Mouse (Mus musculus): ENCODE results near the gene Scml4. TPM values are rescaled to one million over a fixed set of nuclear protein-coding genes. Genes with fewer than 3 reads are reported as not detected.

The Scml4 gene
- polyA plus RNA-seq, 1 experiment from 2014 or later = 9.3 TPM

- Histone ChIP-seq H3K4me1 (replicated peaks; ENCODE audit: control insufficient read depth, insufficient read depth, low read length) (no peaks in the 10 kb centered on the region), H3K9me3 (ENCODE audit: control insufficient read depth, low read length) (no peaks in the 10 kb centered on the region), H3K4me3 (replicated peaks; ENCODE audit: low read length) (no peak overlapping the region), H3K27ac (no peak overlapping the region), H3K27me3 (ENCODE audit: control insufficient read depth, insufficient read depth, low read length) (no peaks in the 10 kb centered on the region), H3K9ac (no peak overlapping the region), H3K36me3 (replicated peaks; ENCODE audit: control insufficient read depth, insufficient read depth) (no peaks in the 10 kb centered on the region), H3K4me2 (replicated peaks) (no peak overlapping the region)
- no peak for DNase-seq (ENCODE audit: low spot score)
- no peak for ATAC-seq (ENCODE audit: low FRiP score)
- WGBS = 42% methylated on average over 4 of the region's 4 CpGs
Measured at GRCm38 (mm10) chr10:42892250-42892649, 32.1 kb downstream of the Scml4 start.

GRCm38 (mm10) chr10:42892987-42893386 lies 32.8 kb downstream of the Scml4 start:
- H3K4me3 ChIP-seq (replicated peaks; ENCODE audit: low read length) = no peak overlapping the region

GRCm38 (mm10) chr10:42893857-42894256 lies 33.7 kb downstream of the Scml4 start:
- H3K9ac ChIP-seq = no peak overlapping the region
- no peak for DNase-seq (ENCODE audit: low spot score)
- WGBS = 74% methylated on average over 8 of the region's 8 CpGs
- no peaks in the 10 kb centered on the region for H3K36me3 ChIP-seq (replicated peaks; ENCODE audit: control insufficient read depth, insufficient read depth)
- ATAC-seq (ENCODE audit: low FRiP score) = no peak
- no peaks in the 10 kb centered on the region for H3K4me1 ChIP-seq (replicated peaks; ENCODE audit: control insufficient read depth, insufficient read depth, low read length)
- H3K27me3 ChIP-seq (ENCODE audit: control insufficient read depth, insufficient read depth, low read length) = no peaks in the 10 kb centered on the region
- no peaks in the 10 kb centered on the region for H3K9me3 ChIP-seq (ENCODE audit: control insufficient read depth, low read length)
- H3K4me3 ChIP-seq (replicated peaks; ENCODE audit: low read length) = no peak overlapping the region
- H3K4me2 ChIP-seq (replicated peaks) = no peak overlapping the region
- H3K27ac ChIP-seq = no peak overlapping the region

More at GRCm38 (mm10) chr10:42892987-42893386, 32.8 kb downstream of the Scml4 start:
- Histone ChIP-seq H3K4me1 (replicated peaks; ENCODE audit: control insufficient read depth, insufficient read depth, low read length) (no peaks in the 10 kb centered on the region), H3K36me3 (replicated peaks; ENCODE audit: control insufficient read depth, insufficient read depth) (no peaks in the 10 kb centered on the region), H3K27ac (no peak overlapping the region), H3K27me3 (ENCODE audit: control insufficient read depth, insufficient read depth, low read length) (no peaks in the 10 kb centered on the region), H3K4me2 (replicated peaks) (no peak overlapping the region), H3K9ac (no peak overlapping the region), H3K9me3 (ENCODE audit: control insufficient read depth, low read length) (no peaks in the 10 kb centered on the region)
- 80% methylated on average over 4 of the region's 4 CpGs for WGBS
- DNase-seq (ENCODE audit: low spot score) (no peak), ATAC-seq (ENCODE audit: low FRiP score) (no peak)

- no peak overlapping the region for H3K4me2 ChIP-seq (replicated peaks)
- H3K27me3 ChIP-seq (ENCODE audit: control insufficient read depth, insufficient read depth, low read length) = no peaks in the 10 kb centered on the region
- WGBS = 18% methylated on average over 3 of the region's 3 CpGs
- no peak overlapping the region for H3K9ac ChIP-seq
- ATAC-seq (ENCODE audit: low FRiP score) (no peak), DNase-seq (ENCODE audit: low spot score) (no peak)
- no peaks in the 10 kb centered on the region for H3K36me3 ChIP-seq (replicated peaks; ENCODE audit: control insufficient read depth, insufficient read depth)
- H3K9me3 ChIP-seq (ENCODE audit: control insufficient read depth, low read length) = no peaks in the 10 kb centered on the region
- no peaks in the 10 kb centered on the region for H3K4me1 ChIP-seq (replicated peaks; ENCODE audit: control insufficient read depth, insufficient read depth, low read length)
- no peak overlapping the region for H3K27ac ChIP-seq
- no peak overlapping the region for H3K4me3 ChIP-seq (replicated peaks; ENCODE audit: low read length)
Measured at GRCm38 (mm10) chr10:42894263-42894662, 34.1 kb downstream of the Scml4 start.

GRCm38 (mm10) chr10:42894696-42895095 lies 34.5 kb downstream of the Scml4 start:
- no peak for DNase-seq (ENCODE audit: low spot score)
- Histone ChIP-seq H3K4me3 (replicated peaks; ENCODE audit: low read length) (no peak overlapping the region), H3K4me1 (replicated peaks; ENCODE audit: control insufficient read depth, insufficient read depth, low read length) (no peaks in the 10 kb centered on the region), H3K27ac (no peak overlapping the region), H3K9me3 (ENCODE audit: control insufficient read depth, low read length) (no peaks in the 10 kb centered on the region), H3K36me3 (replicated peaks; ENCODE audit: control insufficient read depth, insufficient read depth) (no peaks in the 10 kb centered on the region), H3K9ac (no peak overlapping the region), H3K4me2 (replicated peaks) (no peak overlapping the region), H3K27me3 (ENCODE audit: control insufficient read depth, insufficient read depth, low read length) (no peaks in the 10 kb centered on the region)
- WGBS = 81% methylated on average over 7 of the region's 7 CpGs
- no peak for ATAC-seq (ENCODE audit: low FRiP score)

- no peak overlapping the region for H3K27ac ChIP-seq
- no peak overlapping the region for H3K4me2 ChIP-seq (replicated peaks)
- H3K27me3 ChIP-seq (ENCODE audit: control insufficient read depth, insufficient read depth, low read length) = no peaks in the 10 kb centered on the region
- H3K9me3 ChIP-seq (ENCODE audit: control insufficient read depth, low read length) = no peaks in the 10 kb centered on the region
- 87% methylated on average over 3 of the region's 3 CpGs for WGBS
- H3K4me1 ChIP-seq (replicated peaks; ENCODE audit: control insufficient read depth, insufficient read depth, low read length) = no peaks in the 10 kb centered on the region
- ATAC-seq (ENCODE audit: low FRiP score) = no peak
- no peak for DNase-seq (ENCODE audit: low spot score)
- no peak overlapping the region for H3K9ac ChIP-seq
- no peak overlapping the region for H3K4me3 ChIP-seq (replicated peaks; ENCODE audit: low read length)
- H3K36me3 ChIP-seq (replicated peaks; ENCODE audit: control insufficient read depth, insufficient read depth) = no peaks in the 10 kb centered on the region
Measured at GRCm38 (mm10) chr10:42896621-42897020, 36.5 kb downstream of the Scml4 start.

- H3K4me2 ChIP-seq (replicated peaks) = no peak overlapping the region
- H3K27me3 ChIP-seq (ENCODE audit: control insufficient read depth, insufficient read depth, low read length) = no peaks in the 10 kb centered on the region
- no peak overlapping the region for H3K4me3 ChIP-seq (replicated peaks; ENCODE audit: low read length)
- no peaks in the 10 kb centered on the region for H3K9me3 ChIP-seq (ENCODE audit: control insufficient read depth, low read length)
- H3K27ac ChIP-seq = no peak overlapping the region
- H3K9ac ChIP-seq = no peak overlapping the region
- no peaks in the 10 kb centered on the region for H3K36me3 ChIP-seq (replicated peaks; ENCODE audit: control insufficient read depth, insufficient read depth)
- H3K4me1 ChIP-seq (replicated peaks; ENCODE audit: control insufficient read depth, insufficient read depth, low read length) = no peaks in the 10 kb centered on the region
- ATAC-seq (ENCODE audit: low FRiP score) = no peak
- DNase-seq (ENCODE audit: low spot score) = no peak
- WGBS = 92% methylated on average over 4 of the region's 4 CpGs
Measured at GRCm38 (mm10) chr10:42897166-42897565, 37.0 kb downstream of the Scml4 start.

- H3K4me3 ChIP-seq (replicated peaks; ENCODE audit: low read length) = no peak overlapping the region
- no peaks in the 10 kb centered on the region for H3K9me3 ChIP-seq (ENCODE audit: control insufficient read depth, low read length)
- DNase-seq (ENCODE audit: low spot score) (no peak), ATAC-seq (ENCODE audit: low FRiP score) (no peak)
- no peaks in the 10 kb centered on the region for H3K27me3 ChIP-seq (ENCODE audit: control insufficient read depth, insufficient read depth, low read length)
- no peaks in the 10 kb centered on the region for H3K4me1 ChIP-seq (replicated peaks; ENCODE audit: control insufficient read depth, insufficient read depth, low read length)
- H3K9ac ChIP-seq = no peak overlapping the region
- no peaks in the 10 kb centered on the region for H3K36me3 ChIP-seq (replicated peaks; ENCODE audit: control insufficient read depth, insufficient read depth)
- no peak overlapping the region for H3K27ac ChIP-seq
- H3K4me2 ChIP-seq (replicated peaks) = no peak overlapping the region
- 85% methylated on average over 5 of the region's 5 CpGs for WGBS
Measured at GRCm38 (mm10) chr10:42897632-42898031, 37.5 kb downstream of the Scml4 start.

GRCm38 (mm10) chr10:42901361-42901760 lies 41.2 kb downstream of the Scml4 start:
- H3K27ac ChIP-seq = no peak overlapping the region
- ATAC-seq (ENCODE audit: low FRiP score) (no peak), DNase-seq (ENCODE audit: low spot score) (no peak)
- no peak overlapping the region for H3K9ac ChIP-seq
- H3K4me1 ChIP-seq (replicated peaks; ENCODE audit: control insufficient read depth, insufficient read depth, low read length) = no peaks in the 10 kb centered on the region
- no peak overlapping the region for H3K4me2 ChIP-seq (replicated peaks)
- H3K4me3 ChIP-seq (replicated peaks; ENCODE audit: low read length) = no peak overlapping the region
- H3K27me3 ChIP-seq (ENCODE audit: control insufficient read depth, insufficient read depth, low read length) = no peaks in the 10 kb centered on the region
- no peaks in the 10 kb centered on the region for H3K36me3 ChIP-seq (replicated peaks; ENCODE audit: control insufficient read depth, insufficient read depth)
- 69% methylated on average over 4 of the region's 4 CpGs for WGBS
- 0 out of 2 replicates have a peak, but pooled peaks cover 6% of the 10 kb centered on the region for H3K9me3 ChIP-seq (ENCODE audit: control insufficient read depth, low read length)

GRCm38 (mm10) chr10:42903054-42903453 lies 42.9 kb downstream of the Scml4 start:
- ATAC-seq (ENCODE audit: low FRiP score) (no peak), DNase-seq (ENCODE audit: low spot score) (no peak)
- Histone ChIP-seq H3K4me3 (replicated peaks; ENCODE audit: low read length) (no peak overlapping the region), H3K9ac (no peak overlapping the region), H3K4me1 (replicated peaks; ENCODE audit: control insufficient read depth, insufficient read depth, low read length) (no peaks in the 10 kb centered on the region), H3K9me3 (ENCODE audit: control insufficient read depth, low read length) (0 out of 2 replicates have a peak, but pooled peaks cover 6% of the 10 kb centered on the region), H3K27ac (no peak overlapping the region), H3K27me3 (ENCODE audit: control insufficient read depth, insufficient read depth, low read length) (no peaks in the 10 kb centered on the region), H3K4me2 (replicated peaks) (no peak overlapping the region), H3K36me3 (replicated peaks; ENCODE audit: control insufficient read depth, insufficient read depth) (no peaks in the 10 kb centered on the region)
- 96% methylated on average over 1 of the region's 1 CpGs for WGBS

All from hindbrain, embryonic 14.5 days (tissue).